Mouse (Mus musculus) urinary bladder, postnatal 4 days (tissue): ENCODE measurements around the gene Rubcn.
A peak's percentile ranks its signal among the peaks of the same experiment; 100 is the strongest.
"Not testable (repeated sequence)": the region's sequence is repeated elsewhere in the genome, so short reads cannot be mapped to it uniquely, and the experiment has no call there.

Source experiments
- DNase-seq, 2 experiments: peaks; one replicate each; pipeline ENCODE4 v3.0.0; 2021 to 2022; ENCODE audit warnings: low spot score in 2 of 2

Rubcn gene

DNA sequence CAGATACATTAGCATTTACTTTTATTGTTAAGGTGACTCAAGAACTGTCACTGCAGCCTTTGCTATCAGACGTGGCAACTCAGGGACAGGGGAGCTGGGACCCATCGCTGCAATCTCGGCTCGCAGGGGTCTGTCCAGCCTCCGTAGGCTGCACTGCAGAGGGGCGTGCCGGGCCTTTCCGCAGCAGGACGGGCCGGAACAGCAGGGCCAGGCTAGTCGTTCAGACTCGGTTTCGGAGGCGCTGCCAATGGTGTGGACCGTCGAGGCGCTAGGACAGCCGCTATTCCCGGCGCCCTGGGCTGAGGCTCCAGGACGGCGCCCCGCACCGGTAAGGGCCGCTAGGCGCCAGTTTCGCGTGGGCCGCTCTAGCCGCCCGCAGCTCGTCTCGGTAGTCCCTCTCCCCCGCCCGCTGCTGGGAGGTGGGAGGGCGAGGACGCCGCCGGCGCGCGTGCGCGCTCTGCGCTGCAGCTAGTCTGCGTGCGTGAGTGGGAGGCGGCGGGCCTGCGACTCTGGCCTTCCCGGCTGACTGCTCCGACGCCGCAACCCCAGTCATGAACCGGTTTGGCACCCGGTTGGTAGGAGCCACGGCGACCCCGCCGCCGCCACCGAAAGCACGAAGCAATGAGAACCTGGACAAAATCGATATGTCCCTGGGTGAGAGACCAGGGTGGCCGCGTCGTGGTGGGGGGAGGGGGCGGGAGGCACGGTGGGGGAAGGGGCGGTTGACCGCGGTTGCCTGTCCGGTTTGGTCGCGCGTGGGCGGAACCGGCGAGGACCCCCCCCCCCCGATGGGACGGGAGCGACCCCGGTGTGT is at the start of gene Rubcn, which contains the start of gene Fyttd1:
Gene Rubcn (minus strand): TSS at position 424 of the 814 bp plus-strand sequence.
Gene Fyttd1 (plus strand): TSS at position 158 of the 814 bp plus-strand sequence.
- DNase-seq, result peak; percentile 94 to 95

DNA sequence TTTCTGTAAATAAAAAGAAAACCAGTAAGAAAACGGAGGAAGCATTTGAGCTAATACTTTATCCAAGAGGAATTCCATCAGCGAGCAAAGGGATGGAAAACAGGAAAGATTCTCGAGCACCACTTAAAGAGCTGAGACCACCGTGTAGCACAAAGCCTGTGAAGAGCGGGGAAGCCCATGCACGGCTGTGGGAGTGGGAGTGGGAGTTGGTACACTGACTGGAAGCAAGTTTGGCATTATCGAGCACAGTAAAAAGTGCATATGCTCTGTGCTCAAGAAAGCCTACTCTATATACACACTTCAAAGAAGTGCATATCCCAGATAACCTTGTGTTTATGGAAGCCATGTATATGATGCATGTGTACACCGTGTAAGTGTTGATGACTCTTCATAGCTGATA is 49.5 kb upstream of the Rubcn start:
- DNase-seq, result no peak

DNA sequence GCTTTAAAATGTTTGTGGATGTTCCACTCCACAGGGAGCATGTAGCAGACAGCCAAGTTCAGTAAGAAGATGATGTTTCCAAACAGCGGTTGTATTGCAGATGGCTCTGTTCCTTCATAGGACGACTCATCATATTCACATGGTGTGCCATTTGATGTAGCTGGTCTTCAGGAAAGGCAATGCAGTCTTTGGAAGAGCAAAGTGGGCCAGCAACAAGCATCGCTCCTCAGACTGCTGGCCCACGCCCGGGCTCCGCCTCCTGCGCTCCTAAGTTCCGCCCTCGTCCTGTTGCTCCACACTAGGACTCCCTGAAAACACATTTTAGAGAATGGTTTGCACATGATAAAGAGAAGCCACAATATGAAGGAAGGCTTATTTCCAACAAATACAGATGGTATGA is 49.1 kb upstream of the Rubcn start:
- DNase-seq, result not testable (repeated sequence)

DNA sequence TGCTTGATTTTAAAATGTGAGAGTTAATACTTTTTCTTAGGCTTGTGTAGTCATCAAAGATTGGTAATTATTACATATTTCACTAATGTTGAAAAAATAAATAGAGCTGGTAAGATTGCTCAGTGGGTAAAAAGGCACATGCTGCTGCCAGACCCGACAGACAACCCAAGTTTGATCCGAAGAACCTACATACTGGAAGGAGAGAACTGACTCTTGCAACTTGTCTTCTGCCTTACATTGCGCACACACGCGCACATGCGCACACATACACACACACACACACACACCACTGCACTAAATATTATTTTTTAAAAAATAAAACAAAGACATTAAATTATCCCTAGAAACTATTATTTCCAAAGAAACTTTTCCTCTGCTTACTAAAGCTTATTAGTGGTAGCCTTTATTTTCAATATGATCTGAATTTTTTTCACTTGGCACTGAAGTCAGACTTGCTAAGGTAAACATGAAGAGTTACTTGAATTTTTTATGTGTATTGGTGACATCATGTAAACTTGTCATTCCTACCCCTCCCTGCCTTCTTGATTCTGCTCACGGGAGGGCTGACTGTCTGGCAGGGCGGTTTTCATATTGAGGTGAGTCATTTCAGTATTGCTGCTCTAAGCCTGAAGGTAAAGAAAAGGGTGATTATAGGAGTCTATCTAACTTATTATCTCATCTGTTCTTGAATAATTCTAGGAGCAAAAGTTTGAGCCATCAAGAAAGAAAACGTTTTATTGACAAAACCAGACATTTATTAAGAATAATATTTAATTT is 37.9 kb upstream of the Rubcn start:
- DNase-seq, result no peak

DNA sequence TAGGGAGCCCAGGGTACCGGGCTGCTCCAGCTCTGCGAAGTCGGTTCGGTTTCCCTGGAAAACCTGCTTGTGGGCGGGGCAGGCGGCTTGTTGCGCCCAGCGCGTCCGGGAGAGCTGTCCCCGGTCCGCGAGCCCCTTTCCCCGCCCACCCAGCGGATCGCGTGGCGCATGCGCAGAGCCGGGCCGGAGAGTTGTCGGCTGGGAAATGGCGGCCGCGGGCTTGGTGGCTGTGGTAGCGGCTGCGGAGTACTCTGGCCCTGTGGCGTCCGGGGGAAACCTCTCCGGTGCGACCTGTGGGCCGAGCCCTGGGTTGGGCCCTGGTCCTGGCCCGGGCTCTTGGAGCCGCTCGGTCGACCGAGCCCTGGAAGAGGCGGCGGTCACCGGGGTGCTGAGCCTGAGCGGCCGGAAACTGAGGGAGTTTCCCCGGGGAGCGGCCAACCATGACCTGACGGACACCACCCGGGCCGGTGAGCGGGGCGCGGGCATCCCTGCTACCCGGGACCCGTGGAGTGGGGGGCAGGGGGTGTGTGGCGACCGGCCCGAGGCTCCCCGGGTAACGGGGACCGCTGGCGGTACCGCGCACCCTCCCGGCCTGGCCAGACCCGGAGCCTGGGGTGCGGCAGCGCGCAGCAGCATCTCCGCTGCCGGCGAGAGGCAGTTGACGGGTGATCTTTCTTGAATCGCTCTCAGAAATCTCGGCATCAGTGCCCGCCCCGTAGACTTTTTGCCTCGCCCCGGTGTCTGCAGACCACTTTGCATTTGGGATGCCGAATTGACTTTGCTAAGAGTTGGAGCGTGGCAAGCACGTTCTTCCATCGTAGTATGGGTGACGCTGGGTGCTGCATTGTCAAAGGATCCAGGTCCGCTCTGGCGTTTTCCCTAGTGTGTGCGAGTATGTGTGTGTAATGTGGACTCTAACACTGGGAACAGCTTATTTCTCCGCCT is 36.6 kb upstream of the Rubcn start, which contains the start of gene Lrch3:
Gene Lrch3 (plus strand): TSS at position 164 of the 945 bp plus-strand sequence.
- DNase-seq, result peak; percentile 94 to 96

DNA sequence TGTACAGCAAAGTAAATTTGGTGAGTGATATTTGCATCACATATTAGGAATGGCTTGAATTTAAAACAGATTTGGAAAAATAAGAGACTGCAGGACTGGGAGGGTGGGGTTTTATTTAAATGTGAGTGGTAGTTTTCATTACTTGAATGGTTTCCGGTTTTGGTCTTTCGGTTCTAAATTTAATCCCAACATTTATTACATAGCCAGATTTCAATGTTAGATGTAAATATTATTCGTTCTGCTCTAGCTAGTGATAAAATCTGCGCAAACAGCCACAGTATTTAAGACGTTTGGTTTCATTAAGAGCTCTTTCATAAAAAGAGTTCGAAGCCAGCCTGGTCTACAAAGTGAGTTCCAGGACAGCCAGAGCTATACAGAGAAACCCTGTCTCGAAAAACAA is 35.6 kb upstream of the Rubcn start:
- DNase-seq, result no peak

DNA sequence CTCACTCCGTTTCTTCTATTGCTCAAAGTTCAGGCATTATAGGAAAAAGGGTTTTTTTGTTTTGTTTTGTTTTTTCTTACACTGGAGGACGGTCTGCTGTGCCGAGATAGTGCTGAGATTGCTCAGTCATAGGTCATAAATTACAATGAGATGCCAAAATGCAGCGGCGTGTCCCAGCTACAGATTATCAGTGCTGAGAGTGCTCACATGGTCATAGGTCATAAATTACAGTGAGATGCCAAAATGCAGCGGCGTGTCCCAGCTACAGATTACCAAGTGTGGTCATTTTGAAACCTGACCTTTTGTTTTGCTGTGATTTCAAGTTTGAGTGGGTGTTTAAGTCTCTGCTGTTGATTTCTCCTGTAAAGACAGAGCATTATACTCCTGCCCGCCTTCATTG is 29.2 kb upstream of the Rubcn start:
- DNase-seq, result no peak

DNA sequence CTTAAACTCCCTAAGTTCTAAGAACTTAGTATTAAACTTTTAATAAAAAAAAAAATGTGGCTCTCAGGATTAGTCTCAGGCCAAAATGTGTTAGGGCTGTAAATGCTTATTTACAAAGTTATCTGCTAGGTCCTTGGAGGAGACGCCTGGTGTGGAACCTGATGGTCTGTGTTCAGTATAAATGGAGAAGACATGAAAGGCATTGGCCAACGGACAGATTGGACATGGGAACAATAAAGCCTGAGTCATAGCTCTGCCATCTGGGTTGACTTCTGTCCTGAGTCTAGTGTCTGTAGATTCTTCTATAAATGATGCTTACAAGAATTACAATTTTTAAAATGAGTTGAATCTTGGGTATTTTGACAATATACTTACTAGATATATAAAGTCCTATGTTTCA is 28.6 kb upstream of the Rubcn start:
- DNase-seq, result no peak

DNA sequence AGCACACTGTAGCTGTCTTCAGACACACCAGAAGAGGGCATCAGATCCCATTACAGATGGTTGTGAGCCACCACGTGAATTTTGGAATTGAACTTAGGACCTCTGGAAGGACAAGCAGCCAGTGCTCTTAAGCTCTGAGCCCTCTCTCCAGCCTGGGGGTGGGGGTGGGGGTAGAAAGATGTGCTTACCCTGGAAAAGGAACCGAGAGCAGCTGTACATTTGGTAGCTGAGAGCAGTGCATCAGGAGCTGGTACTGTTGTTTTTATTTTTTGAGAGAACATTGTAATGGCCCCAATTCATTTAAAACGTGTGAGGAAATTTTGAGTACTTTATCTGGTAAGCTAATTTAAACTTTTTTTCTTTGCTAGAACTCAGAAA is 24.5 kb upstream of the Rubcn start:
- no peak for DNase-seq

DNA sequence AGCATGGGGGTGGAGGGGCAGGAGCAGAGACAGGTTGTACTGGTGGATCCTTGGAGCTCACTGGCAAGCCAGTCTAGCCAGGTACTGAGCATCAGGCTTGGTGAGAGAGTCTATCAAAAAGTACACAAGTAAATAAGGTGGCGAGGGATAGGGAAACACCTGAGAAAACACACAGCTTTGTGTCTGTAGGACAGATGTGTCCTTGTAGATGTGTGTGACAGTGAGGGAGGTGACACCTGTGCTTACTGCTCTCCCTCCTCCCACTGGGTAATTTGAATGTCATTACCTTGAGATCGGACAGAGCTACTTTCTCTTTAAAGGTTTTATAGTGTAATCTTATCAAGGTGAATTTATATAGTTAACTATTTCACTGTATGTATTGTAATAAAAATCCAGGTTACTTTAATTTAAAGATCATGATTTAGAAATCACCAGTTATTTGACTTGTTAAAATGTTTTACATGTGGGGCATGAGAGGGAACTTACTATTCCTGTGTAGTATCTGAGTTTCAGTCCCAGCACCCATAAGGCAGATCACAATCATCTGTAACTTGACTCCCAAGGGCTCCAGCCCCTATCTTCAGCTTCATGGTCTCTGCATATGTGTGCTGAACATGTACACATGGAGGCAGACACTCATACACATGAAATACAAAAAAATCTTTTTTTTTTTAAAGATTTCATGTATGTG is 23.9 kb upstream of the Rubcn start:
- DNase-seq, result no peak

DNA sequence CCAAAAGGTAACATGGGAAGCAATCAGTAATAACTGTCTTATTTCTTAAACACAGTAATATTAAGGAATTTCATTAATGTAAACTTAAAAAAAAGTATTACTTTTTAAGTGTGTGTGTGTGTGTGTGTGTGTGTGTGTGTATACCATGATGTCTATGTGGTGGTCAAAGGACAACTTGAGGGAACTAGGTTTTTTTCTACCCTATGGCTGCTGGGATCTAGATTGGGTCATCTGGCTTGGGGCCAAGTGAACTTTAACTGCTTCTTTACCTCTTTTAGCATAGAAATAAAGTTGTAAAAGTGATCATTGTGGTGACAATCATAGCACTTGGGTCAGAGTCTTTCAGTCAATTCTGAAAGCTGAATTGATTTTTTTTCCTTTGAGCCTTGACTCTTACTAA is 18.6 kb upstream of the Rubcn start:
- no peak for DNase-seq

DNA sequence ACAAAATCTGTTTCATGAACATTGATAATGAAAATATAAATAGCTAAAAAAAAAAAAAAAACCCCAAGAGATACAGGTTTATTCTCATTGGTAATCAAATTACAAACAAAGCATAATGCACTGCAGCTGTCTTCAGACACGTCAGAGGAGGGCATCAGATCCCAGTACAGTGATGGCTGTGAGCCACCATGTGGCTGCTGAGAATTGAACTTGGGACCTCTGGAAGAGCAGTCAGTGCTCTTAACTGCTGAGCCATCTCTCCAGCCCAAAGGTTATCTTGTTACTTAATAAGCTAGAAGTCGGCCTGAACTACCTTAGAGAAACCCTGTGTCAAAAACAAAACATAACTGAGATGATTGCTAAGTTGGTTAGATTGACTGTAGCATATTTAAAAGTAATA is 12.3 kb upstream of the Rubcn start:
- no peak for DNase-seq

DNA sequence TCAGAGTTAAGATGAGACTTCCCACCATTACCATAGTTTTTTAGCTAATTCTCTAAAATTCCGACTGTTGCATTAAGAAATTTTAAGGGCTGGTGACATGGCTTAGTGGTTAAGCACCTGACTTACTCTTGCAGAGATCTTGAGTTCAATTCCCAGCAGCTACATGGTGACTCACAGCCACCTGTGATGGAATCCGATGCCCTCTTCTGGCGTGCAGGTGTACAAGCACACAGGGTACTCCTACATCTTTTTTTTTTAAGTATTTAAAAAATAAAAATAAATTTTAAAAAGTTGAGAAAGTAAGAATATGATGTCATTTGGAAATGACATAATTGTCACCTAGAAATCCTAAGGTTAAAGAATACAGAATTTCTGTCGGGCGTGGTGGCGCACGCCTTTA is 10.4 kb upstream of the Rubcn start:
- no peak for DNase-seq

DNA sequence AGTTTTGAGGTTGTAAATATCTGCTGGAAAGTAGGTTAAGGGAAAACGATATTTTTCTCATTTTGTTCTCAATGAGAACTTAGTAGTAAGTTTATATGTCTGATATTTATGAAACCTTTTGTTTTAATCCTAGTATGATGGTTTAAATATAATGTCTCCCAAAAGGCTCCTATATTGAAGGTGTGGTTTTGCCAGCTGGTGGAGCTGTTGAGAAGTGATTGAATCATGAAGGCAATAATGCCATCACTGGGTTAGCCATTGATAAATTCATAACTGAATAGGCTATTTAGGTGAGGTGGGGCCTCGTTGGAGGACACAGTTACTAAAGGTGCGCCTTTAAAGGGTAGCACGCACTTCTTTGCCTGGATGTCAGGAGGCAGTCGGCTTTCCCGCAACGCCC is 4.0 kb upstream of the Rubcn start:
- no peak for DNase-seq

DNA sequence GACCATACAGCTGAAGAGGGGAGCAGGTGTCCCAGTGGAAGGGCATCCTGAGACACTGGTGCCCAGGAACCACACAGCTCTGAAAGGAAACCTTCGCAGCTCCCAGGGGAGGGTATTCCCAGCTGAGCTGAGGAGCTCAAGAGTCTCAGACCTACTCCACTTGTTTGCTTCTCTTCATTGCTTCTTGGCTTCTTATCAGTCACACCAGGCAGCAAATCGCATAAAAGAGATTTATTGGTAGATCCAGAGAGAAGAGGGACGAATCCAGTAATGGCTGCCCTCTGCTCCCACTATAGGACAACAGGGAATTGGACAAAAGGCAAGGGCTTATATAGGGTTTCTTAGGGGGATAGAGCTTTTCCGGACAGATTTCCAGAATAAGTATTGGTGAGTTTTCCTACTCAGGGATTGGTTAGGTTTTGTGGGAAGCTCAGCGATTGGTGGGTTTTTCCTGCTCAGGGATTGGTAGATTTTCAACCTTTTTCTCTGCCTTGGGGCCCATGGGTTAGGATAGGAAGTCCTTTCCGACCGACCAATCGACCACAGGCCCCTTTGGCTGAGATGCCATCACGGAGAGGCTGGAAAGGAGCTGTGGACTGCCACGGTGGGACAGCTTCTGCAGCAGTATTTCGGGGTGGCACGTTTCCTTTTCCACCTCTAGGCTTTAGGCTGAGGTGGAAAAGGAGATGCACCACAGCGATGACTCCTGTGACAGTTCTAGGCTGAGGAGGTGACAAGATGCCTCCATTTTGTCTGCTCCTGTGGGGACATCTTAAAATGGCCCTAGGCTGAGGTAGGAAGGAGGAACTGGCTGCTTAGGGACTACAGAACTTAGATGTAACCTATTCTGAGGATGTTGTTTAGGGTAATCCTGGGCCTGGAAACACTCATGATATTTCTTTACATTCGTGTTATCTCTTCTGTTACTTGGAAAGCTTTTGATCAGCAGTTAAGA is 1.7 kb upstream of the Rubcn start:
- DNase-seq, result no peak

DNA sequence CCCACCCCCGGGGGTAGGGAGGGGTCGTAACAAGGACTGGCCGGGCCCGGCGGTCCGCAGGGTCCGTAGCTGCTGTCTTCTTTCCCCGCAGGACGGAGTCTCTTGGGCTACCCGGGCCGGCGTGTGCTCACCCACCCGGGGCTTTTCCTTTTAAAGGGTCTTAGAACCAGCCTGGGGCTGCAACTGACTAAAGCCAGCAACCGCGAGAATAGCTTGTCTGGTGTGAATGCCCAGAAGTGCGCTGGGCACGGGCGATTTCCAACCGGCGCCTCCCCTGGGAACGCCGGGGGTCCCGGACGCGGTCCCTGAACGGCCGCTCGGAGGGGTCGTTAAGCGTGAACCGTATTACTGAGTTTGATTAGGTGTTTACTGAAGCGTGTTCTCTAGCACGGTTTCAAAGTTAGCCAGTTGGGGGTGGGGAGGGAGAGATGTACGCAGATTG is 612 bp upstream of the Rubcn start:
- DNase-seq, result no peak

DNA sequence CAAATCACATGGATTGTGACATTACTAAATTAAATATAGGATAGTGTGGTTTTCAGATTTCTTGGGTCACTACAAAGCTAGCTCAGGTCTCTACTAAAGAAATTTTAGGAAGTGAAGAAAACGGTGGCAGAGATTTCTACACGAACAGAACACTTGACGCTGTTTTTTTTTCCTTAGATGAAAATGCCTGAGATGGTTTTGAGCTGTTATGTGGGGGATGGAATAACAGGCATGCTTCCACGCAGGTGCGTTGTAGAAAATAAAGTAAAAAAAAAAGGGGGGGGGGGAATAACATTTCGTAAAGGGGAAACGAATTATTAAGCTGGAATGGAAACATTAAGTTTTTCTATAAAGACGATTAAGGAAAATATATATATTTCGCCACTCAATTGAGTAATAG is 735 bp downstream of the Rubcn start:
- DNase-seq, result no peak

DNA sequence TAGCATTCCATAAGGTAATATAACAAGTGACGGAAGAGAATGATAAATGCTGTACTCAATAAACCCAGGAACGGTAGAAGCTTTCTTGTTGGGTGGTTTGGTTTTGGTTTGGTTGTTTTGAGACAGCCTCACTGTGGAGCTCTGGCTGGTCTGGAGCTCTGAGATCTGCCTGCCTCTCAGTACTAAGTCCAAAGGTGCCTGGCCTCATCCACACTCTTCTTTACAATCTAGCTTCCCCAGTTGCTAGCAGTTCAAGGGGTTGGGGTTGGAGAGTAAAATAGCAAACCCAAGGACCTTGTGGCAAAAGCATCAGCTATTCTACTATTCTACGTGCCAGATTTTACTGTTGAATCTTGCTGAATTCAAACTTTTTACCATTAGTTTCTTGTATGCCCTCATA is 1.7 kb downstream of the Rubcn start:
- no peak for DNase-seq

DNA sequence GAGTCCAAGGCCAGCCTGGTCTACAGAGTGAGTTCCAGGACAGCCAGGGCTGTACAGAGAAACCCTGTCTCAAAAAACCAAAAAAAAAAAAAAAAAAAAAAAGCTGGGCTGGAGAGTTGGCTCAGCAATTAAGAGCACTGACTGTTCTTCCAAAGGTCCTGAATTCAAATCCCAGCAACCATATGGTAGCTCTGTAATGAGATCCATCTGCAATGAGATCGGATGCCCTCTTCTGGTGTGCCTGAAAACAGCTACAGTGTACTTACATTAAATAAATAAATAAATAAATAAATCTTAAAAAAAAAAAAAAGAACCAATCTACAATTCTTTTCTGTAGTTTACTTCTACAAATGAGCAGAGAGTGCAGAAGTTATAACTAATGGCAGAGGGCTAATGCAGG is 2.3 kb downstream of the Rubcn start:
- not testable (repeated sequence) for DNase-seq

DNA sequence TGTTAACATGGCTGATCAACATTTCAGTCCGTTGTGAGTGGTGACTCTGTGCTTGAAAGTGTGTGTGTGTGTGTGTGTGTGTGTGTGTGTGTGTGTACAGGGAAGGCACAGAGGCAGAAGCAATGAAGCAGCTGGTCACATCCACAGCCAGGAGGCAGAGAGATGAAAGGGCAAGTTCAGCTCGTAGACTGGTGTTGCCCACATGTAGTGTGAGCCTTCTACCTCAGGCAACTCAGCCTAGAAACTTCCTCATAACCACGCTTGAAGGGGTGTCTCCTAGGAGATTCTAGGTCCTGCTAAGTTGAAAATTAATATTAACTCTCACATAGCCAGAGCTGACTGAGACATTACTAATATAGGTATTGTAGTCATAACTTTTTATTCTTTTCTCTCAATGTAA is 4.2 kb downstream of the Rubcn start:
- no peak for DNase-seq
